Mouse (Mus musculus): ENCODE data around the gene Ccnt1. TPM values are rescaled to one million over a fixed set of nuclear protein-coding genes. Genes with fewer than 3 reads are reported as not detected.

Ccnt1 gene
- total and polyA plus RNA-seq, 3 experiments, result 19.5 to 63.2 (median 44.0) TPM

- Histone ChIP-seq H3K79me2 (ENCODE audit: control insufficient read depth, insufficient read depth, low read length, poor library complexity) (peaks cover 38% of the 10 kb centered on the region), H3K9ac (ENCODE audit: control insufficient read depth, low read depth, low read length, poor library complexity, severe bottlenecking) (peak within 1 kb of the TSS; percentile 83), H3K27ac (ENCODE audit: control insufficient read depth, low read depth, low read length) (peak within 1 kb of the TSS; percentile 85), H3K9me3 (replicated peaks; ENCODE audit: insufficient read depth, low read length) (no peaks in the 10 kb centered on the region), H3K4me1 (ENCODE audit: control insufficient read depth in 1 of 2, insufficient read depth in 2 of 2, low read length in 2 of 2) (peaks cover 3 to 15% of the 10 kb centered on the region in 2 experiments; a peak in 2 of 4 replicates), H3K4me3 (ENCODE audit: control insufficient read depth in 1 of 2, insufficient read depth in 1 of 2, low read depth in 2 of 2, low read length in 2 of 2) (peak within 1 kb of the TSS; percentile 79 to 85), H3K27me3 (ENCODE audit: control insufficient read depth in 1 of 2, insufficient read depth in 2 of 2, low read length in 2 of 2) (no peaks in the 10 kb centered on the region), H3K36me3 (ENCODE audit: control insufficient read depth in 1 of 2, insufficient read depth in 2 of 2, low read length in 2 of 2) (peaks cover 24 to 30% of the 10 kb centered on the region in 2 experiments)
- DNase-seq (ENCODE audit: low read depth, low spot score), result peak; percentile 100
- TF ChIP-seq HCFC1 (IDR thresholded peaks at IDR 0.05; ENCODE audit: low read depth, low read length), result peak; percentile 79
- peak; percentile 66; the same call in 1 of the 2 replicates for TF ChIP-seq MAZ (IDR thresholded peaks at IDR 0.05; ENCODE audit: low read depth, low read length)
- TF ChIP-seq ZMIZ1 (IDR thresholded peaks at IDR 0.05; ENCODE audit: low read depth, low read length), result peak; percentile 71
- peak; percentile 66; the same call in 1 of the 2 replicates for TF ChIP-seq MXI1 (IDR thresholded peaks at IDR 0.05; ENCODE audit: low read depth, low read length)
- TF ChIP-seq CTCF (IDR thresholded peaks at IDR 0.05 in 2 of 3, conservative IDR thresholded peaks at IDR 0.05 in 1 of 3; ENCODE audit: control insufficient read depth in 1 of 3, insufficient read depth in 1 of 3, low read depth in 2 of 3, low read length in 3 of 3, poor library complexity in 1 of 3, severe bottlenecking in 1 of 3), result no peak
- TF ChIP-seq USF1 (IDR thresholded peaks at IDR 0.05; ENCODE audit: low read depth, low read length), result peak; percentile 27; the same call in 1 of the 2 replicates
- TF ChIP-seq GABPA (IDR thresholded peaks at IDR 0.05; ENCODE audit: low read depth, low read length), result no peak
- TF ChIP-seq NRF1 (IDR thresholded peaks at IDR 0.05; ENCODE audit: insufficient read depth, low read depth, low read length, poor library complexity, severe bottlenecking), result peak; percentile 57
- no peak for TF ChIP-seq ZKSCAN1 (IDR thresholded peaks at IDR 0.05; ENCODE audit: low read depth, low read length)
- TF ChIP-seq E2F4 (IDR thresholded peaks at IDR 0.05; ENCODE audit: borderline replicate concordance, low read depth, low read length), result peak; percentile 42; the same call in 1 of the 2 replicates
- TF ChIP-seq KAT2A (conservative IDR thresholded peaks at IDR 0.05; ENCODE audit: low read depth, low read length), result 0 out of 2 replicates have a peak, but pooled peaks have one; percentile 23
- no peak for TF ChIP-seq GATA1 (IDR thresholded peaks at IDR 0.05; ENCODE audit: low read depth, low read length)
- 0 out of 2 replicates have a peak, but pooled peaks have one; percentile 48 for TF ChIP-seq MEF2A (IDR thresholded peaks at IDR 0.05; ENCODE audit: extremely low read depth, insufficient replicate concordance, low read depth, low read length, poor library complexity, severe bottlenecking)
- TF ChIP-seq CHD2 (IDR thresholded peaks at IDR 0.05; ENCODE audit: low read length), result peak; percentile 88
- TF ChIP-seq TBP (IDR thresholded peaks at IDR 0.05; ENCODE audit: low read depth, low read length), result peak; percentile 94
- no peak; a peak in 1 of 4 replicates for TF ChIP-seq EP300 (IDR thresholded peaks at IDR 0.05; ENCODE audit: low read depth in 1 of 2, low read length in 2 of 2)
- TF ChIP-seq ELF1 (IDR thresholded peaks at IDR 0.05; ENCODE audit: low read depth, low read length), result peak; percentile 70
- peak; percentile 84; the same call in 1 of the 2 replicates for TF ChIP-seq MAX (IDR thresholded peaks at IDR 0.05; ENCODE audit: low read length)
- TF ChIP-seq ZNF384 (IDR thresholded peaks at IDR 0.05; ENCODE audit: low read depth, low read length), result no peak
- TF ChIP-seq NELFE (IDR thresholded peaks at IDR 0.05; ENCODE audit: low read depth, low read length), result peak; percentile 94
- peak; percentile 55 for TF ChIP-seq SIN3A (IDR thresholded peaks at IDR 0.05; ENCODE audit: low read length)
- TF ChIP-seq POLR2AphosphoS2 (IDR thresholded peaks at IDR 0.05; ENCODE audit: low read length), result peak; percentile 88
- no peak for TF ChIP-seq TAL1 (IDR thresholded peaks at IDR 0.05; ENCODE audit: low read length)
- 0 out of 2 replicates have a peak, but pooled peaks have one; percentile 30 for TF ChIP-seq MAFK (IDR thresholded peaks at IDR 0.05; ENCODE audit: borderline replicate concordance, low read depth, low read length)
- TF ChIP-seq RCOR1 (IDR thresholded peaks at IDR 0.05; ENCODE audit: low read depth, low read length), result peak; percentile 32; the same call in 1 of the 2 replicates
- TF ChIP-seq POLR2A (IDR thresholded peaks at IDR 0.05; ENCODE audit: control insufficient read depth in 1 of 2, insufficient read depth in 1 of 2, low read depth in 1 of 2, low read length in 2 of 2, poor library complexity in 1 of 2), result peak; percentile 97 to 99
- TF ChIP-seq TCF12 (IDR thresholded peaks at IDR 0.05; ENCODE audit: low read depth, low read length), result peak; percentile 25
- TF ChIP-seq ETS1 (IDR thresholded peaks at IDR 0.05; ENCODE audit: low read depth, low read length), result 0 out of 2 replicates have a peak, but pooled peaks have one; percentile 19
Measured at GRCm38 (mm10) chr15:98533881-98534627, 36.7 kb downstream of the Ccnt1 start, which contains the start of gene Kansl2. Kansl2 (minus strand) TSS chr15:98534264.
